Mouse (Mus musculus) urinary bladder, postnatal 36 days (tissue): ENCODE measurements around the gene Arhgap42.
A peak's percentile ranks its signal among the peaks of the same experiment; 100 is the strongest.

Experiments used
- DNase-seq, 2 experiments: peaks; one replicate each; pipeline ENCODE4 v3.0.0; 2022; ENCODE audit warnings: low spot score in 2 of 2, mixed read lengths in 1 of 2

Gene Arhgap42

GRCm38 (mm10) chr9:9027904-9028303 is 211.0 kb downstream of the Arhgap42 start:
- no peak for DNase-seq

GRCm38 (mm10) chr9:9027445-9027844 is 211.5 kb downstream of the Arhgap42 start:
- DNase-seq, result no peak

GRCm38 (mm10) chr9:9015108-9015507 is 223.8 kb downstream of the Arhgap42 start:
- no peak for DNase-seq

- DNase-seq, result no peak
These were observed 237.7 kb downstream of the Arhgap42 start for GRCm38 (mm10) chr9:9001170-9001569.

- no peak for DNase-seq
These were observed 242.4 kb downstream of the Arhgap42 start for GRCm38 (mm10) chr9:8996494-8996893.

- no peak for DNase-seq
These were observed 256.6 kb downstream of the Arhgap42 start for GRCm38 (mm10) chr9:8982315-8982714.

GRCm38 (mm10) chr9:8977775-8978174 is 261.1 kb downstream of the Arhgap42 start:
- DNase-seq, result no peak

GRCm38 (mm10) chr9:8971491-8971890 is 267.4 kb downstream of the Arhgap42 start, which contains the start of gene Gm16485:
Gene Gm16485, plus strand, starts transcription at chr9:8971791.
- DNase-seq, result no peak

- peak; percentile 9 to 33 for DNase-seq
These were observed 268.7 kb downstream of the Arhgap42 start for GRCm38 (mm10) chr9:8970240-8970639.

GRCm38 (mm10) chr9:8964512-8965133 is 274.3 kb downstream of the Arhgap42 start:
- peak; percentile 7 to 19 for DNase-seq

GRCm38 (mm10) chr9:8953306-8953705 is 285.6 kb downstream of the Arhgap42 start:
- DNase-seq, result no peak
